ENCODE assay signal across 9 mouse cellular contexts in the genomic region with DNA sequence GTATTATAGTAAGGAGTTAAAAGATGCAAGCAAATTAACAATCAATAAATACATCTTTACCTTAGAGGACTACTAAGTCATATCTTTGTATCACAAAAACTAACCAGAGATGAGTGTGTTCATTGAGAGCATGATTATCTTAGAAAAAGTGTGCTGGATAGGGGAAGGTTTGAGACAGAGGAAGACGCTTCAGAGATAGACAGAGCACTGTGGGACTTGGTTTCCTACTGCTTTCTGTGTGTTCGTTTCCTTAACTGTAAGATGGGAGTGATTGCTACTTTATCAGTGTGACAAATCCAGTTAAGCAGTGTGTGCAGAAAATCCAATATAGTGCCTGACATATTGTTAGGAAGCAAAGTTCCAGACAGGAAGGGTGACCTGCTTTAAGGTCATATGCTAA. TPM values are rescaled to one million over a fixed set of nuclear protein-coding genes. Genes with fewer than 3 reads are reported as not detected.
A peak's percentile ranks its signal among the peaks of the same experiment; 100 is the strongest.
DNase-seq lines count a peak whose midpoint lies in the region; ATAC-seq and TF ChIP-seq lines count a peak whose summit lies in the region.
"Had no signal": no experiment of that assay in that cellular context is flagged by ENCODE, and none has a peak within 500 bp of the region (broad histone marks: within the 10 kb centered on the region; RNA-seq: fewer than 3 reads in every experiment).

No protein-coding gene starts in this region.

- DNase-seq in cerebellum, adult 2 months: no peak
- DNase-seq in cerebellum, adult 8-10 months: no peak
- DNase-seq in layer of hippocampus, adult 18-20 months (ENCODE audit: low spot score in 2 of 2): no peak
- DNase-seq: gastrocnemius, postnatal 14 days had no signal

- H3K36me3 ChIP-seq in megakaryocyte, embryonic 14.5 days (replicated peaks; ENCODE audit: low read length): peaks cover 2% of the 10 kb centered on the region
- H3K36me3 ChIP-seq in limb, embryonic 15.5 days: no peaks in the 10 kb centered on the region
- H3K36me3 ChIP-seq in stomach, embryonic 16.5 days (ENCODE audit: control insufficient read depth, insufficient read depth, low read length): no peaks in the 10 kb centered on the region

- H3K4me1 ChIP-seq in cerebellum, adult 2 months (ENCODE audit: control insufficient read depth, insufficient read depth, low read length): no peaks in the 10 kb centered on the region; the same call in 1 of the 2 replicates
- H3K4me1 ChIP-seq in megakaryocyte, embryonic 14.5 days: peaks cover 65% of the 10 kb centered on the region
- H3K4me1 ChIP-seq in limb, embryonic 15.5 days: peaks cover 14% of the 10 kb centered on the region
- peaks cover 11% of the 10 kb centered on the region for H3K4me1 ChIP-seq in stomach, embryonic 16.5 days (ENCODE audit: control insufficient read depth, insufficient read depth, low read length)

- 25% methylated on average over 2 of the region's 2 CpGs for WGBS in cerebellum, adult 2 months
- 56% methylated on average over 2 of the region's 2 CpGs for WGBS in limb, embryonic 15.5 days
- WGBS in stomach, embryonic 16.5 days: 28% methylated on average over 2 of the region's 2 CpGs

- H3K27me3 ChIP-seq in cerebellum, adult 2 months (ENCODE audit: control insufficient read depth, insufficient read depth, low read length): no peaks in the 10 kb centered on the region
- H3K27me3 ChIP-seq in megakaryocyte, embryonic 14.5 days (replicated peaks): no peaks in the 10 kb centered on the region
- H3K27me3 ChIP-seq in limb, embryonic 15.5 days: no peaks in the 10 kb centered on the region
- H3K27me3 ChIP-seq in stomach, embryonic 16.5 days (ENCODE audit: control insufficient read depth, insufficient read depth, low read length): no peaks in the 10 kb centered on the region

- H3K4me2 ChIP-seq in limb, embryonic 15.5 days: peak overlapping the region; percentile 61; the same call in 1 of the 2 replicates
- H3K4me2 ChIP-seq in stomach, embryonic 16.5 days (ENCODE audit: low read depth, low read length): peak overlapping the region; percentile 69

- H3K4me3 ChIP-seq in cerebellum, adult 2 months (replicated peaks; ENCODE audit: insufficient read depth, low read depth, low read length): peak overlapping the region; percentile 13
- H3K4me3 ChIP-seq in megakaryocyte, embryonic 14.5 days (replicated peaks): peak overlapping the region; percentile 98
- H3K4me3 ChIP-seq in limb, embryonic 15.5 days: peak overlapping the region; percentile 78; the same call in 1 of the 2 replicates
- H3K4me3 ChIP-seq in stomach, embryonic 16.5 days (replicated peaks; ENCODE audit: low read length): peak overlapping the region; percentile 93

- H3K27ac ChIP-seq in cerebellum, adult 2 months (ENCODE audit: insufficient read depth, low read length): no peak overlapping the region
- H3K27ac ChIP-seq in limb, embryonic 15.5 days: no peak overlapping the region
- no peak overlapping the region for H3K27ac ChIP-seq in stomach, embryonic 16.5 days (ENCODE audit: low read length)

- no peaks in the 10 kb centered on the region for H3K9me3 ChIP-seq in megakaryocyte, embryonic 14.5 days
- H3K9me3 ChIP-seq in limb, embryonic 15.5 days: no peaks in the 10 kb centered on the region
- no peaks in the 10 kb centered on the region for H3K9me3 ChIP-seq in stomach, embryonic 16.5 days (replicated peaks; ENCODE audit: control insufficient read depth, low read length)

- H3K9ac ChIP-seq in limb, embryonic 15.5 days: no peak overlapping the region
- H3K9ac ChIP-seq in stomach, embryonic 16.5 days (ENCODE audit: low read length): no peak overlapping the region; the same call in 1 of the 2 replicates

- TF ChIP-seq CTCF in cerebellum, adult 2 months (IDR thresholded peaks at IDR 0.05; ENCODE audit: borderline replicate concordance, insufficient read depth, low read depth, low read length): no peak

- ATAC-seq in megakaryocyte, adult 5-6 weeks (ENCODE audit: poor library complexity, severe bottlenecking): no peak
- no peak for ATAC-seq in limb, embryonic 15.5 days (ENCODE audit: insufficient number of reproducible peaks, low FRiP score, low TSS enrichment, low read depth)
- no peak for ATAC-seq in stomach, embryonic 16.5 days (ENCODE audit: insufficient read depth, low FRiP score)
- ATAC-seq in CD4-positive, CD25-positive, alpha-beta regulatory T cell, adult 4 months: no peak

- no peak for TF ChIP-seq POLR2A in cerebellum, adult 2 months (IDR thresholded peaks at IDR 0.05; ENCODE audit: borderline replicate concordance, insufficient read depth, low read length)

RNA-seq across cellular contexts. Expression of a gene that starts 1.3 kb away (rescaled TPM):
- polyA plus RNA-seq in cerebellum, adult 2 months (2012; rRNA removed): 38.7 and 39.0 TPM in 2 replicates
- 1.1 and 1.2 TPM in 2 replicates for polyA plus RNA-seq in megakaryocyte, embryonic 14.5 days (2012; ENCODE audit: insufficient read depth, low replicate concordance)
- total RNA-seq in megakaryocyte, adult 5-6 weeks (2015): 35.8 and 39.5 TPM in 2 replicates
- total RNA-seq in megakaryocyte, adult 5-6 weeks (2017): 30.7 and 40.8 TPM in 2 replicates
- polyA plus RNA-seq in limb, embryonic 15.5 days (2015; fragmentation: Nextera tagmentation; extraction: Ambion mirVana): 27.1 and 30.5 TPM in 2 replicates
- 11.5 and 12.5 TPM in 2 replicates for polyA plus RNA-seq in stomach, embryonic 16.5 days (2015; fragmentation: Nextera tagmentation; extraction: Ambion mirVana)
- 1 to 10 TPM; 7.6 to 8.0 TPM for polyA plus RNA-seq in CD4-positive, CD25-positive, alpha-beta regulatory T cell, adult 4 months (2017; shearing (Covaris generic))
- total RNA-seq in layer of hippocampus, adult 18-20 months (2021): 10 to 100 TPM; 32.1 to 36.7 TPM

Comparison
In these comparisons a context has a peak if more than half of its experiments do, and no peak if none do; other contexts are left out.
1. H3K4me3 ChIP-seq: peak in every context shown above with its lines; median percentile 98 in megakaryocyte, embryonic 14.5 days; 93 in stomach, embryonic 16.5 days; 78 in limb, embryonic 15.5 days; 13 in cerebellum, adult 2 months.